ENCODE assay signal across 26 mouse cellular contexts in genomic region chr13:40642931-40643330, GRCm38 (mm10).
"Had no signal": no experiment of that assay in that cellular context is flagged by ENCODE, and none has a peak within 500 bp of the region (broad histone marks: within the 10 kb centered on the region; RNA-seq: fewer than 3 reads in every experiment).

No protein-coding gene starts in this region.

- H3K27ac ChIP-seq: gastrocnemius, adult 2 months; heart, adult 2 months; heart, embryonic 13.5 days; heart, embryonic 15.5 days; hindbrain, embryonic 13.5 days; hindbrain, embryonic 15.5 days; hindbrain, postnatal 0 days; layer of hippocampus, adult 2 months; limb, embryonic 13.5 days; limb, embryonic 15.5 days; liver, embryonic 12.5 days; liver, embryonic 14.5 days had no signal

- H3K9ac ChIP-seq: heart, embryonic 13.5 days; heart, embryonic 15.5 days; hindbrain, embryonic 13.5 days; hindbrain, embryonic 15.5 days; limb, embryonic 13.5 days; limb, embryonic 15.5 days; liver, embryonic 12.5 days; liver, embryonic 14.5 days had no signal

- H3K36me3 ChIP-seq: heart, embryonic 13.5 days; heart, embryonic 15.5 days; hindbrain, embryonic 13.5 days; hindbrain, embryonic 15.5 days; limb, embryonic 13.5 days; limb, embryonic 15.5 days; liver, embryonic 12.5 days had no signal

- ATAC-seq: hindbrain, postnatal 0 days; intestine, embryonic 16.5 days; liver, embryonic 12.5 days had no signal

- H3K4me2 ChIP-seq: heart, embryonic 11.5 days; heart, embryonic 13.5 days; heart, embryonic 15.5 days; hindbrain, embryonic 13.5 days; hindbrain, embryonic 15.5 days; limb, embryonic 13.5 days; limb, embryonic 15.5 days; liver, embryonic 12.5 days had no signal

- H3K4me1 ChIP-seq: heart, embryonic 13.5 days; heart, embryonic 15.5 days; hindbrain, embryonic 13.5 days; hindbrain, embryonic 15.5 days; limb, embryonic 15.5 days; liver, embryonic 12.5 days had no signal

- DNase-seq: gastrocnemius, adult 2 months; gastrocnemius, postnatal 10 days; gastrocnemius, postnatal 36 days; heart, adult 2 months; heart, postnatal 14 days; heart, postnatal 36 days; kidney, adult 11 months; kidney, adult 2 months; kidney, adult 9 months; kidney, postnatal 10 days; kidney, postnatal 25 days; kidney, postnatal 4 days; layer of hippocampus, postnatal 36 days; left cerebral cortex, postnatal 4 days had no signal

- H3K9me3 ChIP-seq: heart, embryonic 13.5 days; heart, embryonic 15.5 days; hindbrain, embryonic 13.5 days; hindbrain, embryonic 15.5 days; limb, embryonic 13.5 days; limb, embryonic 15.5 days; liver, embryonic 12.5 days had no signal

- H3K27me3 ChIP-seq: heart, embryonic 13.5 days; heart, embryonic 15.5 days; hindbrain, embryonic 13.5 days; hindbrain, embryonic 15.5 days; limb, embryonic 15.5 days; liver, embryonic 12.5 days had no signal

- H3K4me3 ChIP-seq: gastrocnemius, adult 2 months; heart, adult 2 months; heart, embryonic 13.5 days; heart, embryonic 15.5 days; hindbrain, embryonic 13.5 days; hindbrain, embryonic 15.5 days; layer of hippocampus, adult 2 months; limb, embryonic 13.5 days; limb, embryonic 15.5 days; liver, embryonic 12.5 days had no signal
